Mouse (Mus musculus) kidney, postnatal 14 days (tissue): ENCODE data around the gene Tll1.

Source experiments
- DNase-seq: peaks from one replicate; pipeline ENCODE4 v3.0.0; 2022; ENCODE audit warnings: mixed read lengths

Gene Tll1

GRCm38 (mm10) chr8:64206024-64206385 lies at the start of gene Tll1:
Tll1 (minus strand) TSS chr8:64206271.
- DNase-seq, result peak; percentile 14

GRCm38 (mm10) chr8:64238645-64239044 lies 32.6 kb upstream of the Tll1 start:
- no peak for DNase-seq

- no peak for DNase-seq
Measured at GRCm38 (mm10) chr8:64221600-64221999, 15.5 kb upstream of the Tll1 start.

- DNase-seq, result no peak
Measured at GRCm38 (mm10) chr8:64217644-64218043, 11.6 kb upstream of the Tll1 start.

- DNase-seq, result no peak
Measured at GRCm38 (mm10) chr8:64216252-64216651, 10.2 kb upstream of the Tll1 start.

GRCm38 (mm10) chr8:64215374-64215773 lies 9.3 kb upstream of the Tll1 start:
- no peak for DNase-seq

GRCm38 (mm10) chr8:64214906-64215305 lies 8.8 kb upstream of the Tll1 start:
- DNase-seq, result no peak

- DNase-seq, result peak; percentile 49
Measured at GRCm38 (mm10) chr8:64206411-64206861, 365 bp upstream of the Tll1 start.

- peak; percentile 39 for DNase-seq
Measured at GRCm38 (mm10) chr8:64205321-64206023, 599 bp downstream of the Tll1 start.

GRCm38 (mm10) chr8:64204801-64205311 lies 1.2 kb downstream of the Tll1 start:
- DNase-seq, result peak; percentile 10

- peak; percentile 63 for DNase-seq
Measured at GRCm38 (mm10) chr8:64204167-64204566, 1.9 kb downstream of the Tll1 start.

GRCm38 (mm10) chr8:64198326-64198725 lies 7.7 kb downstream of the Tll1 start:
- DNase-seq, result no peak

- DNase-seq, result no peak
Measured at GRCm38 (mm10) chr8:64193421-64193820, 12.7 kb downstream of the Tll1 start.

GRCm38 (mm10) chr8:64187881-64188280 lies 18.2 kb downstream of the Tll1 start:
- DNase-seq, result no peak

GRCm38 (mm10) chr8:64176931-64177330 lies 29.1 kb downstream of the Tll1 start:
- no peak for DNase-seq

- no peak for DNase-seq
Measured at GRCm38 (mm10) chr8:64174916-64175315, 31.2 kb downstream of the Tll1 start.

GRCm38 (mm10) chr8:64173759-64174158 lies 32.3 kb downstream of the Tll1 start:
- DNase-seq, result no peak

GRCm38 (mm10) chr8:64152899-64153891 lies 52.9 kb downstream of the Tll1 start:
- DNase-seq, result no peak

GRCm38 (mm10) chr8:64152216-64152804 lies 53.8 kb downstream of the Tll1 start:
- no peak for DNase-seq

GRCm38 (mm10) chr8:64136593-64136992 lies 69.5 kb downstream of the Tll1 start:
- DNase-seq, result no peak

GRCm38 (mm10) chr8:64107190-64107589 lies 98.9 kb downstream of the Tll1 start:
- no peak for DNase-seq

GRCm38 (mm10) chr8:64073396-64073795 lies 132.7 kb downstream of the Tll1 start:
- no peak for DNase-seq

- DNase-seq, result no peak
Measured at GRCm38 (mm10) chr8:64059867-64060266, 146.2 kb downstream of the Tll1 start.
